Mouse (Mus musculus): Measurements from ENCODE around the gene Clcn7. TPM values are rescaled to one million over a fixed set of nuclear protein-coding genes. Genes with fewer than 3 reads are reported as not detected.

Gene Clcn7
- polyA plus RNA-seq, 1 experiment from 2014 or later: 28.1 TPM

- ATAC-seq (ENCODE audit: low FRiP score) (no peak; the same call in 1 of the 2 replicates), DNase-seq (ENCODE audit: low spot score) (no peak)
- peak overlapping the region; percentile 86 for H3K4me3 ChIP-seq (replicated peaks; ENCODE audit: low read length)
- peak overlapping the region; percentile 99 for H3K4me2 ChIP-seq (replicated peaks)
- no peaks in the 10 kb centered on the region for H3K9me3 ChIP-seq (ENCODE audit: control insufficient read depth, low read length)
- H3K9ac ChIP-seq: peak overlapping the region; percentile 94
- H3K27ac ChIP-seq: peak overlapping the region; percentile 36; the same call in 1 of the 2 replicates
- WGBS: 10% methylated on average over 17 of the region's 17 CpGs
- 0 out of 2 replicates have a peak, but pooled peaks cover 3% of the 10 kb centered on the region for H3K36me3 ChIP-seq (replicated peaks; ENCODE audit: control insufficient read depth, insufficient read depth)
- H3K27me3 ChIP-seq (ENCODE audit: control insufficient read depth, insufficient read depth, low read length): no peaks in the 10 kb centered on the region
- peaks cover 26% of the 10 kb centered on the region for H3K4me1 ChIP-seq (replicated peaks; ENCODE audit: control insufficient read depth, insufficient read depth, low read length)
Measured at GRCm38 (mm10) chr17:25184961-25185360, 51.8 kb downstream of the Clcn7 start.

GRCm38 (mm10) chr17:25187784-25188149, 54.6 kb downstream of the Clcn7 start:
- peak overlapping the region; percentile 75; the same call in 1 of the 2 replicates for H3K27ac ChIP-seq
- peak overlapping the region; percentile 82 for H3K4me3 ChIP-seq (replicated peaks; ENCODE audit: low read length)
- H3K4me1 ChIP-seq (replicated peaks; ENCODE audit: control insufficient read depth, insufficient read depth, low read length): peaks cover 27% of the 10 kb centered on the region
- H3K27me3 ChIP-seq (ENCODE audit: control insufficient read depth, insufficient read depth, low read length): no peaks in the 10 kb centered on the region
- H3K36me3 ChIP-seq (replicated peaks; ENCODE audit: control insufficient read depth, insufficient read depth): peaks cover 15% of the 10 kb centered on the region
- WGBS: 6% methylated on average over 11 of the region's 11 CpGs
- no peak for ATAC-seq (ENCODE audit: low FRiP score)
- H3K9ac ChIP-seq: peak overlapping the region; percentile 69
- DNase-seq (ENCODE audit: low spot score): no peak
- peak overlapping the region; percentile 80 for H3K4me2 ChIP-seq (replicated peaks)
- H3K9me3 ChIP-seq (ENCODE audit: control insufficient read depth, low read length): no peaks in the 10 kb centered on the region

DNA sequence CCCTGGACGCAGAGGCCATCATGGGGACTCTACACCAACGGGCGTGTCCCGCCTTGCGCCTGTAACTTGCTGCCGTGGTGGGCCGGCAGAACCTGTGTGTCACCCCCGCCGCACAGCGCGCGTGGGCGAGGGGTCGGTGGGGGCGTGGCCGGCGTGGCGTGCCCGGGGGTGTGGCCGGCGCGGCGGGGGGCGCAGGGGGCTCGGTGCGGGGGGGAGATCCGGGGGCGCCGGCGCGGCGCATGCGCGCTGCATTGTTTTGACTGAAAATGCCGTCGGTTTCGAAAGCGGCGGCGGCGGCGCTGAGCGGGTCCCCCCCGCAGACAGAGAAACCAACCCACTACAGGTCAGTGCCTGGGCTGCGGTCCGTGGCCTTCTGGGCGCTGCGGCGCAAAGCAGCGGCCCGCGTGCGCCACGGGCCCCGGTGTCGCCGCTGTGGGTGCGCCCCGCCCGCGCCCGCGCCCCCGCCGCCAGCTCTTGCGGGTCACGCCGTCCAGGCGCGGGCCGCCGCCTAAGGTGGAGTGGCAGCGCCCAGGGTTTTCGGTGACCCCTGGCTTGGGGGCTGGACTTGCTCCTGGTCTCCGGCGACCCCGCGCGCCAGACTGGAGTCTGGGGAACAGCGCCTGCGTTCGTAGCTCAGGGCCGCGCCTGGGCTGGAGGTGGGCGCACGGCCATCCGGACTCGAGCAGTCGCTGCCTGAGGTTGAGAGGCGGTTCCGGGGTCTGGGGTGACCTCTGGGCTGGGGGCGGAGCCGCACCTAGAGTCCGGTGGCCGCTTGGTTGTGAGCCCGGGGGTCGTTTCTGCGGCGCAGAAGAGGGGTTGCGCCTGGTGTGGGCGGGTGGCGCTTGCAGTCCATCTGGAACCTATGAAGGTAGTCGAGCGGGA, 55.2 kb downstream of the Clcn7 start, which contains the start of gene Unkl:
TSS of gene Unkl (plus strand) at position 248 of the 882 bp plus-strand sequence.
- Histone ChIP-seq H3K4me3 (replicated peaks; ENCODE audit: low read length) (peak within 1 kb of the TSS; percentile 82), H3K36me3 (replicated peaks; ENCODE audit: control insufficient read depth, insufficient read depth) (peaks cover 16% of the 10 kb centered on the region), H3K9me3 (ENCODE audit: control insufficient read depth, low read length) (no peaks in the 10 kb centered on the region), H3K4me2 (replicated peaks) (peak within 1 kb of the TSS; percentile 80), H3K4me1 (replicated peaks; ENCODE audit: control insufficient read depth, insufficient read depth, low read length) (peaks cover 26% of the 10 kb centered on the region), H3K27ac (peak within 1 kb of the TSS; percentile 75; the same call in 1 of the 2 replicates), H3K27me3 (ENCODE audit: control insufficient read depth, insufficient read depth, low read length) (no peaks in the 10 kb centered on the region), H3K9ac (peak within 1 kb of the TSS; percentile 69)
- under 1% methylated on average over 103 of the region's 104 CpGs for WGBS
- DNase-seq (ENCODE audit: low spot score) (peak; percentile 76), ATAC-seq (ENCODE audit: low FRiP score) (peak; percentile 59; the same call in 1 of the 2 replicates)

DNA sequence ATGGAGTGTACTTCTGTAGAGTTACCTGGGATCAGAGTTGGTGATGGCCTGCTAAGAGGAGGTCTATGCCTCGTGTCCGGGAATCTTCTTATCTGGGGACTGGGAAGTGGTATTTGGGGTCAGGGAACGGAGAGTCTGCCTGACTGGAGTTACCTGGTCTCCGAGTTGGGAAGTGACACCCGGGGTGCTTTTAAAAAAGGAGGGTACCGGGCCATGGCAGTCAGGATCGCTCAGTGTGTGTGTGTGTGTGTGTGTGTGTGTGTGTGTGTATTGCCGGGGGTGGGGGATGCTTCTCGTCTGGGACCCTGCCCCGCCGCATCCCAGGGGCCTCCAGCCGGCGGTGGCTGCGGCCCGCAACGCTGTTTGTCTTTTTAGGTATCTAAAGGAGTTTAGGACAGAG, 55.9 kb downstream of the Clcn7 start:
- 6% methylated on average over 16 of the region's 16 CpGs for WGBS
- peaks cover 21% of the 10 kb centered on the region for H3K4me1 ChIP-seq (replicated peaks; ENCODE audit: control insufficient read depth, insufficient read depth, low read length)
- H3K27ac ChIP-seq: no peak overlapping the region
- no peaks in the 10 kb centered on the region for H3K27me3 ChIP-seq (ENCODE audit: control insufficient read depth, insufficient read depth, low read length)
- H3K9me3 ChIP-seq (ENCODE audit: control insufficient read depth, low read length): no peaks in the 10 kb centered on the region
- peak overlapping the region; percentile 80 for H3K4me2 ChIP-seq (replicated peaks)
- no peak for DNase-seq (ENCODE audit: low spot score)
- ATAC-seq (ENCODE audit: low FRiP score): no peak
- H3K4me3 ChIP-seq (replicated peaks; ENCODE audit: low read length): peak overlapping the region; percentile 82
- peaks cover 16% of the 10 kb centered on the region for H3K36me3 ChIP-seq (replicated peaks; ENCODE audit: control insufficient read depth, insufficient read depth)
- H3K9ac ChIP-seq: peak overlapping the region; percentile 69

DNA sequence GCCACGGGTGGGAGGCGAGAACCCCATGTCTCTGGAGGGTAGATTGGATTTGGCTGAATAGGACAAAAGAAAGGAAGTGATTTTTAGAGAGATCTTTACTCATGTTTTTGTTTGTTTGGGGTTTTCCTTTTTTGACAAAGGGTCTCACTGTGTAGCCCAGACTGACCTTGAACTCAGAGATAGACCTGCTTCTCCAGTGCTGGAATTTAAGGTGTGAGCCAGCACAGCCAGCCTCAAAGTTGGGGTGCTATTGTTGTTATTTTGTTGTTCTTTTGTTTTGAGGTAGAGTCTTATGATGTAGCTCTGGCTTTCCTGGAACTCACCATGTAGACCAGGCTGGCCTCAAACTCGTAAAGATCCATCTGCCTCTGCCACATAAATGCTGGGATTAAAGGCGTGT, 69.2 kb downstream of the Clcn7 start:
- WGBS: 96% methylated on average over 4 of the region's 4 CpGs
- no peak for ATAC-seq (ENCODE audit: low FRiP score)
- Histone ChIP-seq H3K27ac (no peak overlapping the region), H3K27me3 (ENCODE audit: control insufficient read depth, insufficient read depth, low read length) (no peaks in the 10 kb centered on the region), H3K4me1 (replicated peaks; ENCODE audit: control insufficient read depth, insufficient read depth, low read length) (no peaks in the 10 kb centered on the region), H3K36me3 (replicated peaks; ENCODE audit: control insufficient read depth, insufficient read depth) (peaks cover 76% of the 10 kb centered on the region), H3K9ac (no peak overlapping the region), H3K4me3 (replicated peaks; ENCODE audit: low read length) (no peak overlapping the region), H3K4me2 (replicated peaks) (no peak overlapping the region), H3K9me3 (ENCODE audit: control insufficient read depth, low read length) (no peaks in the 10 kb centered on the region)
- no peak for DNase-seq (ENCODE audit: low spot score)

GRCm38 (mm10) chr17:25210006-25210405, 76.8 kb downstream of the Clcn7 start:
- Histone ChIP-seq H3K9ac (no peak overlapping the region), H3K4me2 (replicated peaks) (no peak overlapping the region), H3K4me3 (replicated peaks; ENCODE audit: low read length) (no peak overlapping the region), H3K27me3 (ENCODE audit: control insufficient read depth, insufficient read depth, low read length) (no peaks in the 10 kb centered on the region), H3K36me3 (replicated peaks; ENCODE audit: control insufficient read depth, insufficient read depth) (peaks cover 99% of the 10 kb centered on the region), H3K9me3 (ENCODE audit: control insufficient read depth, low read length) (no peaks in the 10 kb centered on the region), H3K27ac (no peak overlapping the region), H3K4me1 (replicated peaks; ENCODE audit: control insufficient read depth, insufficient read depth, low read length) (no peaks in the 10 kb centered on the region)
- no peak for DNase-seq (ENCODE audit: low spot score)
- WGBS: 91% methylated on average over 4 of the region's 4 CpGs
- no peak for ATAC-seq (ENCODE audit: low FRiP score)

- H3K36me3 ChIP-seq (replicated peaks; ENCODE audit: control insufficient read depth, insufficient read depth): peaks cover 98% of the 10 kb centered on the region
- H3K4me2 ChIP-seq (replicated peaks): no peak overlapping the region
- no peaks in the 10 kb centered on the region for H3K9me3 ChIP-seq (ENCODE audit: control insufficient read depth, low read length)
- 87% methylated on average over 15 of the region's 15 CpGs for WGBS
- H3K4me3 ChIP-seq (replicated peaks; ENCODE audit: low read length): no peak overlapping the region
- DNase-seq (ENCODE audit: low spot score) (no peak), ATAC-seq (ENCODE audit: low FRiP score) (no peak)
- H3K4me1 ChIP-seq (replicated peaks; ENCODE audit: control insufficient read depth, insufficient read depth, low read length): no peaks in the 10 kb centered on the region
- H3K27ac ChIP-seq: no peak overlapping the region
- no peak overlapping the region for H3K9ac ChIP-seq
- no peaks in the 10 kb centered on the region for H3K27me3 ChIP-seq (ENCODE audit: control insufficient read depth, insufficient read depth, low read length)
Measured at GRCm38 (mm10) chr17:25210680-25211466, 77.7 kb downstream of the Clcn7 start.

- Histone ChIP-seq H3K27ac (no peak overlapping the region), H3K4me2 (replicated peaks) (no peak overlapping the region), H3K4me3 (replicated peaks; ENCODE audit: low read length) (no peak overlapping the region), H3K9me3 (ENCODE audit: control insufficient read depth, low read length) (no peaks in the 10 kb centered on the region), H3K4me1 (replicated peaks; ENCODE audit: control insufficient read depth, insufficient read depth, low read length) (no peaks in the 10 kb centered on the region), H3K36me3 (replicated peaks; ENCODE audit: control insufficient read depth, insufficient read depth) (peaks cover 97% of the 10 kb centered on the region), H3K9ac (no peak overlapping the region), H3K27me3 (ENCODE audit: control insufficient read depth, insufficient read depth, low read length) (no peaks in the 10 kb centered on the region)
- WGBS: 91% methylated on average over 4 of the region's 4 CpGs
- no peak for ATAC-seq (ENCODE audit: low FRiP score)
- DNase-seq (ENCODE audit: low spot score): no peak
Measured at GRCm38 (mm10) chr17:25211705-25212104, 78.5 kb downstream of the Clcn7 start.

All from hindbrain, embryonic 14.5 days (tissue).